Mouse (Mus musculus): ENCODE measurements around the gene Hyal6. TPM values are rescaled to one million over a fixed set of nuclear protein-coding genes. Genes with fewer than 3 reads are reported as not detected.

The Hyal6 gene
- polyA plus RNA-seq, 1 experiment from 2014 or later, result not detected

- no peaks in the 10 kb centered on the region for H3K36me3 ChIP-seq (ENCODE audit: control insufficient read depth, insufficient read depth, low read length)
- no peak overlapping the region for H3K4me3 ChIP-seq (ENCODE audit: low read depth, low read length)
- 94% methylated on average over 1 of the region's 1 CpGs for WGBS
- H3K9ac ChIP-seq (ENCODE audit: low read length), result no peak overlapping the region
- H3K27ac ChIP-seq (ENCODE audit: low read depth, low read length), result no peak overlapping the region
- H3K4me2 ChIP-seq (ENCODE audit: low read depth), result no peak overlapping the region
- no peaks in the 10 kb centered on the region for H3K4me1 ChIP-seq (ENCODE audit: control insufficient read depth, insufficient read depth, low read length)
- no peaks in the 10 kb centered on the region for H3K27me3 ChIP-seq (ENCODE audit: control insufficient read depth, insufficient read depth, low read length)
- DNase-seq (ENCODE audit: low spot score), result no peak
- no peak for ATAC-seq (ENCODE audit: insufficient read depth, low FRiP score, low TSS enrichment)
- no peaks in the 10 kb centered on the region for H3K9me3 ChIP-seq (ENCODE audit: control insufficient read depth, low read length)
These were observed 4.9 kb upstream of the Hyal6 start for GRCm38 (mm10) chr6:24728130-24728529.

DNA sequence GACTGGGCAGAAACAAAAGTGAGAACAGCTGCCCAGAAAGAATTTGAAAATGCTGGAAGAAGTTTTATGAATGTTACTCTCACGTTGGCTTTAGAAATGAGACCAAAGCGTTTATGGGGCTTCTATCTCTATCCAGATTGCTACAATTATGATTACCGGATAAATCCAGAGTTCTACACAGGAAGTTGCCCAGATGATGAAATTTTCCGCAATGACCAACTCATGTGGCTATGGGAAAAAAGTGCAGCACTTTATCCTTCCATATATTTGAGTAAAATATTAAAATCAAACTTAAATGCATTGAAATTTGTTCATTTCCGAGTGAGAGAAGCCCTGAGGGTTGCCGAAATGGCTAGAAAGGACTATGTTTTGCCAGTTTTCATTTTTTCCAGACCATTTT, 1.5 kb downstream of the Hyal6 start:
- Histone ChIP-seq H3K4me3 (ENCODE audit: low read depth, low read length) (no peak overlapping the region), H3K9me3 (ENCODE audit: control insufficient read depth, low read length) (no peaks in the 10 kb centered on the region), H3K36me3 (ENCODE audit: control insufficient read depth, insufficient read depth, low read length) (no peaks in the 10 kb centered on the region), H3K27ac (ENCODE audit: low read depth, low read length) (no peak overlapping the region), H3K4me1 (ENCODE audit: control insufficient read depth, insufficient read depth, low read length) (no peaks in the 10 kb centered on the region), H3K9ac (ENCODE audit: low read length) (no peak overlapping the region), H3K27me3 (ENCODE audit: control insufficient read depth, insufficient read depth, low read length) (no peaks in the 10 kb centered on the region), H3K4me2 (ENCODE audit: low read depth) (no peak overlapping the region)
- ATAC-seq (ENCODE audit: insufficient read depth, low FRiP score, low TSS enrichment) (no peak), DNase-seq (ENCODE audit: low spot score) (no peak)
- WGBS, result 89% methylated on average over 6 of the region's 6 CpGs

GRCm38 (mm10) chr6:24748029-24748428, 15.0 kb downstream of the Hyal6 start, which contains the start of gene Hyal4:
TSS of gene Hyal4 (plus strand) at chr6:24748329.
- no peak within 1 kb of the TSS for H3K27ac ChIP-seq (ENCODE audit: low read depth, low read length)
- no peak within 1 kb of the TSS for H3K4me2 ChIP-seq (ENCODE audit: low read depth)
- H3K4me1 ChIP-seq (ENCODE audit: control insufficient read depth, insufficient read depth, low read length), result no peaks in the 10 kb centered on the region
- H3K9ac ChIP-seq (ENCODE audit: low read length), result no peak within 1 kb of the TSS
- H3K9me3 ChIP-seq (ENCODE audit: control insufficient read depth, low read length), result no peaks in the 10 kb centered on the region
- H3K36me3 ChIP-seq (ENCODE audit: control insufficient read depth, insufficient read depth, low read length), result no peaks in the 10 kb centered on the region
- WGBS, result 86% methylated on average over 4 of the region's 4 CpGs
- no peak for DNase-seq (ENCODE audit: low spot score)
- no peaks in the 10 kb centered on the region for H3K27me3 ChIP-seq (ENCODE audit: control insufficient read depth, insufficient read depth, low read length)
- no peak for ATAC-seq (ENCODE audit: insufficient read depth, low FRiP score, low TSS enrichment)
- H3K4me3 ChIP-seq (ENCODE audit: low read depth, low read length), result no peak within 1 kb of the TSS

GRCm38 (mm10) chr6:24759281-24759680, 26.2 kb downstream of the Hyal6 start:
- H3K4me2 ChIP-seq (ENCODE audit: low read depth), result no peak overlapping the region
- no peak overlapping the region for H3K9ac ChIP-seq (ENCODE audit: low read length)
- no peaks in the 10 kb centered on the region for H3K9me3 ChIP-seq (ENCODE audit: control insufficient read depth, low read length)
- no peaks in the 10 kb centered on the region for H3K4me1 ChIP-seq (ENCODE audit: control insufficient read depth, insufficient read depth, low read length)
- WGBS, result 87% methylated on average over 3 of the region's 3 CpGs
- no peaks in the 10 kb centered on the region for H3K36me3 ChIP-seq (ENCODE audit: control insufficient read depth, insufficient read depth, low read length)
- DNase-seq (ENCODE audit: low spot score), result no peak
- no peak overlapping the region for H3K27ac ChIP-seq (ENCODE audit: low read depth, low read length)
- H3K27me3 ChIP-seq (ENCODE audit: control insufficient read depth, insufficient read depth, low read length), result no peaks in the 10 kb centered on the region
- H3K4me3 ChIP-seq (ENCODE audit: low read depth, low read length), result no peak overlapping the region
- ATAC-seq (ENCODE audit: insufficient read depth, low FRiP score, low TSS enrichment), result no peak

GRCm38 (mm10) chr6:24766261-24766660, 33.2 kb downstream of the Hyal6 start:
- no peak overlapping the region for H3K9ac ChIP-seq (ENCODE audit: low read length)
- H3K27ac ChIP-seq (ENCODE audit: low read depth, low read length), result no peak overlapping the region
- no peak for DNase-seq (ENCODE audit: low spot score)
- no peaks in the 10 kb centered on the region for H3K4me1 ChIP-seq (ENCODE audit: control insufficient read depth, insufficient read depth, low read length)
- ATAC-seq (ENCODE audit: insufficient read depth, low FRiP score, low TSS enrichment), result no peak
- H3K27me3 ChIP-seq (ENCODE audit: control insufficient read depth, insufficient read depth, low read length), result no peaks in the 10 kb centered on the region
- 73% methylated on average over 2 of the region's 2 CpGs for WGBS
- no peak overlapping the region for H3K4me2 ChIP-seq (ENCODE audit: low read depth)
- no peaks in the 10 kb centered on the region for H3K9me3 ChIP-seq (ENCODE audit: control insufficient read depth, low read length)
- no peaks in the 10 kb centered on the region for H3K36me3 ChIP-seq (ENCODE audit: control insufficient read depth, insufficient read depth, low read length)
- no peak overlapping the region for H3K4me3 ChIP-seq (ENCODE audit: low read depth, low read length)

DNA sequence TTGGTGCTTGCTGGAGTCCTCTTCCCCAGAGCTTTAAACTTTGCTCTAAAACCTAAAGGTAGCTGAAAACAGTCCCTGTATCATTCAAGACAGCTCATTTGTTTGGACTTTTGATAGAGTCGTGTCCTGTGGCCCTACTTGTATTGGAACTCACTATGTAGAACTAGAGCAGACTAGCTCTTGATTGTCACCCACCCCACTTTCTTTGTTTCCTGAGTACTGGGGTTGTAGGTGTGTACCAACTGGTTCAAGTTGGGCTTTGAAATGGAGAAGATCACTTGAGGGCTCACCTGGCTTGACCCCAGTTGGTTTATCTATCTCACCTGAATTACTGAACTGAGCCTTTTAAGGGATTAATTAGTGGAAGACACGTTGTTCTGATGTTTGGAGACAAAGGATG, 46.1 kb downstream of the Hyal6 start:
- WGBS, result 71% methylated on average over 2 of the region's 2 CpGs
- no peak overlapping the region for H3K27ac ChIP-seq (ENCODE audit: low read depth, low read length)
- H3K4me3 ChIP-seq (ENCODE audit: low read depth, low read length), result no peak overlapping the region
- H3K36me3 ChIP-seq (ENCODE audit: control insufficient read depth, insufficient read depth, low read length), result no peaks in the 10 kb centered on the region
- no peaks in the 10 kb centered on the region for H3K27me3 ChIP-seq (ENCODE audit: control insufficient read depth, insufficient read depth, low read length)
- no peak overlapping the region for H3K9ac ChIP-seq (ENCODE audit: low read length)
- DNase-seq (ENCODE audit: low spot score) (no peak), ATAC-seq (ENCODE audit: insufficient read depth, low FRiP score, low TSS enrichment) (no peak)
- no peaks in the 10 kb centered on the region for H3K4me1 ChIP-seq (ENCODE audit: control insufficient read depth, insufficient read depth, low read length)
- H3K9me3 ChIP-seq (ENCODE audit: control insufficient read depth, low read length), result no peaks in the 10 kb centered on the region
- no peak overlapping the region for H3K4me2 ChIP-seq (ENCODE audit: low read depth)

- no peaks in the 10 kb centered on the region for H3K36me3 ChIP-seq (ENCODE audit: control insufficient read depth, insufficient read depth, low read length)
- no peak within 1 kb of the TSS for H3K4me2 ChIP-seq (ENCODE audit: low read depth)
- H3K4me1 ChIP-seq (ENCODE audit: control insufficient read depth, insufficient read depth, low read length), result no peaks in the 10 kb centered on the region
- H3K27me3 ChIP-seq (ENCODE audit: control insufficient read depth, insufficient read depth, low read length), result no peaks in the 10 kb centered on the region
- H3K27ac ChIP-seq (ENCODE audit: low read depth, low read length), result no peak within 1 kb of the TSS
- no peak within 1 kb of the TSS for H3K9ac ChIP-seq (ENCODE audit: low read length)
- DNase-seq (ENCODE audit: low spot score) (no peak), ATAC-seq (ENCODE audit: insufficient read depth, low FRiP score, low TSS enrichment) (no peak)
- H3K9me3 ChIP-seq (ENCODE audit: control insufficient read depth, low read length), result no peaks in the 10 kb centered on the region
- H3K4me3 ChIP-seq (ENCODE audit: low read depth, low read length), result no peak within 1 kb of the TSS
These were observed 57.8 kb downstream of the Hyal6 start, which contains the start of gene Spam1 for GRCm38 (mm10) chr6:24790888-24791287. TSS of gene Spam1 (plus strand) at chr6:24791188.

Other genes with a start within 250 kb of the Hyal6 start
- gene Iqub, start 218.2 kb upstream of the Hyal6 start, polyA plus RNA-seq (2014; fragmentation: Nextera tagmentation; extraction: Ambion mirVana), result 0.13 and 0.15 TPM in 2 replicates
- 275 and 289 TPM in 2 replicates for gene Ndufa5, start 205.2 kb upstream of the Hyal6 start, polyA plus RNA-seq (2014; fragmentation: Nextera tagmentation; extraction: Ambion mirVana)
- gene Asb15, start 205.1 kb upstream of the Hyal6 start, polyA plus RNA-seq (2014; fragmentation: Nextera tagmentation; extraction: Ambion mirVana), result not detected in 2 replicates
- 0.23 TPM in 1 of 2 replicates, not detected in the other for gene Lmod2, start 135.5 kb upstream of the Hyal6 start, polyA plus RNA-seq (2014; fragmentation: Nextera tagmentation; extraction: Ambion mirVana)
- 45.3 and 46.2 TPM in 2 replicates for gene Wasl, start 68.2 kb upstream of the Hyal6 start, polyA plus RNA-seq (2014; fragmentation: Nextera tagmentation; extraction: Ambion mirVana)
- gene Hyal4, start 15.1 kb downstream of the Hyal6 start, polyA plus RNA-seq (2014; fragmentation: Nextera tagmentation; extraction: Ambion mirVana), result not detected in 2 replicates
- not detected in 2 replicates for gene Spam1, start 57.9 kb downstream of the Hyal6 start, polyA plus RNA-seq (2014; fragmentation: Nextera tagmentation; extraction: Ambion mirVana)
- not detected in 2 replicates for gene Hyal5, start 124.8 kb downstream of the Hyal6 start, polyA plus RNA-seq (2014; fragmentation: Nextera tagmentation; extraction: Ambion mirVana)
- gene Tmem229a, start 223.1 kb downstream of the Hyal6 start, polyA plus RNA-seq (2014; fragmentation: Nextera tagmentation; extraction: Ambion mirVana), result 1.3 and 1.6 TPM in 2 replicates